35 mouse cellular contexts compared by ENCODE assay signal in the genomic region with DNA sequence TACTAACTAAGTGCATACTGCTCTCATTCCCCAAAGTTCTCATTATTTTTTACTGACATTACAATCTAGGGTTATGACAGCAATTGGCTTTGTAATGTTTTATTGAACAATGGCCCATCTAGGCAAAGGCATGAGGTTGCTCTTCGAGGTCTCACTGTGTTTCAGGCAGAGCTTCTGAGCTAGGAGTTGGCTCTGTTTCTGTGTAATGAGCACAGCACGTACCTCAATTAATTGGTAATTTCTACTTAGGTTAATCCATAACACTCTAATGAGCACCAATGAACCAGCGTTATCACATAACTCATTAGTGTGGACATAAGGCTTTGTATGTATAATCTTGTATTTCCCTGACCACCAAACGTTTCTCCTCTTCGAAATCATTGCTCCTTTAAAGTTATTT.
"Had no signal": no experiment of that assay in that cellular context is flagged by ENCODE, and none has a peak within 500 bp of the region (broad histone marks: within the 10 kb centered on the region; RNA-seq: fewer than 3 reads in every experiment).

No protein-coding gene starts in this region.

- H3K9me3 ChIP-seq: heart, embryonic 10.5 days; heart, embryonic 12.5 days; heart, embryonic 13.5 days; heart, embryonic 15.5 days; hindbrain, embryonic 10.5 days; hindbrain, embryonic 12.5 days; hindbrain, embryonic 13.5 days; hindbrain, embryonic 15.5 days; intestine, embryonic 15.5 days; kidney, embryonic 15.5 days had no signal

- ATAC-seq: hindbrain, embryonic 16.5 days; hindbrain, postnatal 0 days; inflammation-experienced regulatory T-cells, adult 6 months; intestine, embryonic 15.5 days; intestine, embryonic 16.5 days; intestine, postnatal 0 days had no signal

- H3K4me3 ChIP-seq: heart, embryonic 10.5 days; heart, embryonic 12.5 days; heart, embryonic 13.5 days; heart, embryonic 15.5 days; hindbrain, embryonic 10.5 days; hindbrain, embryonic 12.5 days; hindbrain, embryonic 13.5 days; hindbrain, embryonic 15.5 days; intestine, embryonic 15.5 days; kidney, embryonic 15.5 days; layer of hippocampus, adult 2 months had no signal

- H3K27ac ChIP-seq: heart, embryonic 10.5 days; heart, embryonic 13.5 days; heart, embryonic 15.5 days; hindbrain, embryonic 10.5 days; hindbrain, embryonic 12.5 days; hindbrain, embryonic 13.5 days; hindbrain, embryonic 14.5 days; hindbrain, embryonic 15.5 days; hindbrain, postnatal 0 days; intestine, embryonic 15.5 days; kidney, embryonic 15.5 days; kidney, postnatal 0 days; layer of hippocampus, adult 2 months had no signal

- DNase-seq: heart, postnatal 10 days; heart, postnatal 14 days; heart, postnatal 36 days; heart, postnatal 4 days; kidney, adult 11 months; kidney, adult 18-20 months; kidney, adult 2 months; kidney, adult 8-10 months; kidney, adult 9 months; kidney, postnatal 10 days; kidney, postnatal 14 days; kidney, postnatal 25 days; kidney, postnatal 36 days; kidney, postnatal 4 days; layer of hippocampus, adult 9-11 months; layer of hippocampus, postnatal 36 days had no signal

- H3K9ac ChIP-seq: heart, embryonic 12.5 days; heart, embryonic 13.5 days; heart, embryonic 15.5 days; hindbrain, embryonic 12.5 days; hindbrain, embryonic 13.5 days; hindbrain, embryonic 14.5 days; hindbrain, embryonic 15.5 days; intestine, embryonic 15.5 days; kidney, embryonic 15.5 days had no signal

- H3K4me2 ChIP-seq: heart, embryonic 11.5 days; heart, embryonic 12.5 days; heart, embryonic 13.5 days; heart, embryonic 15.5 days; hindbrain, embryonic 12.5 days; hindbrain, embryonic 13.5 days; hindbrain, embryonic 14.5 days; hindbrain, embryonic 15.5 days; intestine, embryonic 15.5 days; kidney, embryonic 15.5 days had no signal

- H3K27me3 ChIP-seq: heart, embryonic 12.5 days; heart, embryonic 13.5 days; heart, embryonic 15.5 days; hindbrain, embryonic 12.5 days; hindbrain, embryonic 13.5 days; hindbrain, embryonic 15.5 days; intestine, embryonic 15.5 days; kidney, embryonic 15.5 days had no signal

- H3K36me3 ChIP-seq: heart, embryonic 10.5 days; heart, embryonic 12.5 days; heart, embryonic 13.5 days; heart, embryonic 15.5 days; hindbrain, embryonic 10.5 days; hindbrain, embryonic 12.5 days; hindbrain, embryonic 13.5 days; hindbrain, embryonic 15.5 days; intestine, embryonic 15.5 days; kidney, embryonic 15.5 days had no signal

- H3K4me1 ChIP-seq: heart, embryonic 10.5 days; heart, embryonic 12.5 days; heart, embryonic 13.5 days; heart, embryonic 15.5 days; hindbrain, embryonic 10.5 days; hindbrain, embryonic 12.5 days; hindbrain, embryonic 15.5 days; intestine, embryonic 15.5 days; kidney, embryonic 15.5 days had no signal
